Mouse (Mus musculus) adrenal gland, adult (tissue): ENCODE results near the gene Astn1.

Experiments
- DNase-seq, 2 experiments: peaks; one replicate each; pipeline ENCODE4 v3.0.0; 2022 to 2023; ENCODE audit warnings: low spot score in 1 of 2; ENCODE audit not compliant: inconsistent age in 2 of 2

Astn1 gene

DNA sequence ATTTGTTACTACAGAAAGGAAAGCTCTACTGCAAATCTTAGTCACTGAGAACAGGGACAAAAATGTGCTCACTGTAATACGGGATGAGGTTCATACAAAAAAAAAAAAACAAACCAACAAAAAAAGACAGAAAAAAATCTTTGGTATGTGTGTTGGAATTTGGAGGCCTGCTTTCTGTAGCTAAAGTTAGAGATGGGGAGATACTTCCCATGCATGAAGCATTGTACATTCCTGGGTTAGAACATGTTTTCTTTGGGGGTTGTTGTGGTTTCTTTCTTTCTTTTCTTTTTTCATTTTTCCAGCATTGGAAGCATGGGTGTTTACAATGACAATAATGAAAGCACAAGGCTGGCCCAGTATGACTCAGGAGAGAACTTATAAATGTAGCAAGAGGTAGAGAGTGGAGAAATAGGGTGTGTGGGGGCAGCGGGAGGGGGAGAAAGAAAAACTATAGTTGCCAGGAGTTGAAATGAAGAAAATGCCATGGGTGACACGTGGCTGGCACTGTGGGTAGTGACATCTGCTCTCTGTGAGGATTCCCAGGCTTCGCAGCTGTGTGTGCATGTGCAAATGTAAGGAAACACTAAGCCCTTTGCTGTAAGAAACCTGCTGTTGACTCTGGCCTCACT lies 370.9 kb downstream of the Astn1 start:
- no peak for DNase-seq

DNA sequence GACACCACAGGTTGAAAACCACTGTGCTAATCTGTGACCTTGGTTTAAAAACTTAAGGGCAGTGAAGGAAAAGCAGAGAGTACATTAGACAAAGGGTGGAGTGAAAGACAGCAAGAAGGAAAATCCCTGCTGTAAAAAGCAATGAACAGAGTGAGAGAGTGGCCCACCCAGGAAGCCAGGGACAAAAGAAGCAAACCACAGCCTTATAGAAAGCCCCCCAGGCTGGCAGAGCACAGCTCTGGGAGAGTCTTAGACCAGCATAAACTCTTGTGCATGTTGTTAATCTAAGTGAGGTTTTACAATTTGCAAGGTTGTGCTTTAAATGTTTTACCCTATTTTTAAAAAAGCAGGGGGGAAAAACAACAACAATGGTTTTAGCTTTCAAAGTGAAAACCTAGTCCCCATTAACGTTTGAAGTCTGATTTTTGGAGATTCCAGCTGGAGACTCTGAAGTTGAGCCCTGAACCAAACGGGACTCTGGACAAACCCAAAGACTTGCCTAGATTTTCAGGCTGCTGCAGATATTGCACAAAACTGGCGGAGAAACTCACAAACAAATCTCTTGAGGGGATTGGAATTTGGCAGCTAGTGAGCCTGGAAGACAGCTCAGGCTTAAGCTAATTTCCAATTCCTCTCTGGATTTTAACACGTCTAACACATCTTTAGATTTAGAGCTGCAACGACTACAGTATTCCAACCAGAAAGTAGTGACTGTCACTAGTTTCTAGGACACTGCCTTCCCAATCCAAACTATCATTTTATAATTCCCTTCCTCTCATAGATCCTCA lies 377.3 kb downstream of the Astn1 start:
- DNase-seq: peak in 1 of 2 experiments; percentile 33

DNA sequence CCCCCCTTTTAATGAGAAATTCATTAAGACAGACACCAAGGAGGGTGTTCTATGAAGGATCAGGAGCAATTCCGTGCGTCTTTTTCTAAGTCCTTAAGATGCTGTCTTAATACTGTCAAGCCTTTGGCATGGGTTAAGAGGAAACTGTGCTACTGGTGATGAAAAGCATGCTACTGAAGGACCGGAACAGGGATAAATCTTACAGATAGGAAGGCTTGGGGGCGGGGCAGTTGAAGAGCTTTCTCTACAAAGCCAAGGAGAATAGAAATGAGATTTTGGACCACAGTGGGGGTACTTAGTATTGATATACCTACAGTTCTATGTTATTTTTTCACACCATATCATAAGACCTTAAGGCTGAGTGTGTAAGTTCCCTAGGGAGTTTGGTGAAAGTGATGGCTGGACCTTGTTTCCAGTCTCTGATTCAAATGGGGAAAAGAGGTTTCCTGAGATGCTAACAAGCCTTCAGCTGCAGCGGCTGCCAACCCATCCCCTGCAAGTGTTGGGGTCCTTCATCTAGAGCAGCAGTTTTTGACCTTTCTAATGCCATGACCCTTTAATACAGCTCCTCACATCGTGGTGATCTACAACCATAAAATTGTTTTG lies 378.2 kb downstream of the Astn1 start:
- DNase-seq: no peak

GRCm38 (mm10) chr1:158740949-158741348 lies 378.9 kb downstream of the Astn1 start:
- no peak for DNase-seq
